In the genomic region with DNA sequence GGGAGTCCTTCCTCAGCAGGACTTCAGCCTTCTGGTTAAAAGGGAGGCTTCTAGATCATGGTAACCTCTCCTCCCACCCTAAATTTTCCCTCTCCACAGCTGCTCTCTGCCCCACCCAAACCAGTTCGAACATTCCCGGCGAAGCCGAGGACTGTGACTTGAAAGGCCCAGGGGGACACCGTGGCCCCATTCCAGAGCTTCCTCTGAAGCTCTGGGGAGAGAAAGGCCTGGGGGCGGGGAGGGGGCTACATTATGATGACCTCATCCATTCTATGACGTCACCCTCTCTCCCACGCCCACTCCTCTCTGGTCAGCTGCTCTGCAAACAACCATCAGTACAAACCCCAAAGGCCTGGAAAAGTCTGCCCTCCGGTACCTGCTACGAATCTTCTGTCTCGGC, we compare ENCODE assay signal across 8 mouse cellular contexts. TPM values are rescaled to one million over a fixed set of nuclear protein-coding genes. Genes with fewer than 3 reads are reported as not detected.
DNase-seq lines count a peak whose midpoint lies in the region; ATAC-seq and TF ChIP-seq lines count a peak whose summit lies in the region.
"Had no signal": no experiment of that assay in that cellular context is flagged by ENCODE, and none has a peak within 500 bp of the region (broad histone marks: within the 10 kb centered on the region; RNA-seq: fewer than 3 reads in every experiment).

Ccin (plus strand) TSS at position 303 of the 400 bp plus-strand sequence.

- TF ChIP-seq POLR2A in lung, adult 2 months (IDR thresholded peaks at IDR 0.05; ENCODE audit: borderline replicate concordance, extremely low read depth, low read depth, low read length) = no peak

- H3K4me3 ChIP-seq in lung, postnatal 0 days (ENCODE audit: low read depth, low read length) = no peak within 1 kb of the TSS
- H3K4me3 ChIP-seq in lung, adult 2 months (replicated peaks; ENCODE audit: extremely low read depth, low read depth, low read length) = no peak within 1 kb of the TSS
- peak within 1 kb of the TSS; percentile 32 for H3K4me3 ChIP-seq in forebrain, postnatal 0 days (ENCODE audit: low read depth, low read length)
- peak within 1 kb of the TSS; percentile 43 for H3K4me3 ChIP-seq in liver, embryonic 13.5 days (replicated peaks)

- ATAC-seq in lung, postnatal 0 days = no peak
- no peak for ATAC-seq in forebrain, postnatal 0 days
- no peak for ATAC-seq in liver, embryonic 13.5 days (ENCODE audit: low read depth)
- no peak for ATAC-seq in granulocyte monocyte progenitor cell, adult 5-6 weeks (replicated peaks; ENCODE audit: poor library complexity, severe bottlenecking)

- H3K27ac ChIP-seq in lung, postnatal 0 days (ENCODE audit: low read length) = no peak within 1 kb of the TSS
- 0 out of 2 replicates have a peak within 1 kb of the TSS, but pooled peaks have one; percentile 9 for H3K27ac ChIP-seq in forebrain, postnatal 0 days (ENCODE audit: low read depth, low read length)
- peak within 1 kb of the TSS; percentile 62 for H3K27ac ChIP-seq in liver, embryonic 13.5 days

- no peaks in the 10 kb centered on the region for H3K9me3 ChIP-seq in lung, postnatal 0 days (ENCODE audit: low read length)
- no peaks in the 10 kb centered on the region for H3K9me3 ChIP-seq in forebrain, postnatal 0 days (ENCODE audit: low read length)
- H3K9me3 ChIP-seq in liver, embryonic 13.5 days (replicated peaks) = no peaks in the 10 kb centered on the region

- no peaks in the 10 kb centered on the region for H3K4me1 ChIP-seq in lung, postnatal 0 days (ENCODE audit: insufficient read depth, low read depth, low read length)
- H3K4me1 ChIP-seq in lung, adult 2 months (ENCODE audit: control insufficient read depth, insufficient read depth, low read length) = peaks cover 12% of the 10 kb centered on the region
- peaks cover 8% of the 10 kb centered on the region; the same call in 1 of the 2 replicates for H3K4me1 ChIP-seq in forebrain, postnatal 0 days (ENCODE audit: insufficient read depth)
- H3K4me1 ChIP-seq in liver, embryonic 13.5 days (replicated peaks) = peaks cover 31% of the 10 kb centered on the region

- peak within 1 kb of the TSS; percentile 46 for H3K4me2 ChIP-seq in lung, postnatal 0 days (replicated peaks; ENCODE audit: low read depth, low read length)
- peak within 1 kb of the TSS; percentile 73 for H3K4me2 ChIP-seq in forebrain, postnatal 0 days (ENCODE audit: low read depth)
- H3K4me2 ChIP-seq in liver, embryonic 13.5 days = peak within 1 kb of the TSS; percentile 69

- no peak for DNase-seq in lung, postnatal 0 days (ENCODE audit: low spot score)
- no peak for DNase-seq in lung, adult 2 months
- DNase-seq in forebrain, postnatal 0 days = no peak
- no peak for DNase-seq in liver, embryonic 13.5 days
- DNase-seq in testis, postnatal 10 days (ENCODE audit: low spot score) = peak; percentile 56
- no peak for DNase-seq in gastrocnemius, postnatal 10 days

- no peak for TF ChIP-seq CTCF in lung, postnatal 0 days (IDR thresholded peaks at IDR 0.05)
- no peak for TF ChIP-seq CTCF in lung, adult 2 months (IDR thresholded peaks at IDR 0.05; ENCODE audit: insufficient read depth, low read length)
- TF ChIP-seq CTCF in forebrain, postnatal 0 days (IDR thresholded peaks at IDR 0.05; ENCODE audit: low read depth) = no peak

- no peak within 1 kb of the TSS; the same call in 1 of the 2 replicates for H3K9ac ChIP-seq in lung, postnatal 0 days (replicated peaks; ENCODE audit: low read depth)
- peak within 1 kb of the TSS; percentile 57 for H3K9ac ChIP-seq in forebrain, postnatal 0 days
- H3K9ac ChIP-seq in liver, embryonic 13.5 days = peak within 1 kb of the TSS; percentile 71

- no peaks in the 10 kb centered on the region for H3K27me3 ChIP-seq in lung, postnatal 0 days (replicated peaks; ENCODE audit: insufficient read depth, low read length)
- H3K27me3 ChIP-seq in forebrain, postnatal 0 days (ENCODE audit: insufficient read depth, low read length) = no peaks in the 10 kb centered on the region
- H3K27me3 ChIP-seq in liver, embryonic 13.5 days = no peaks in the 10 kb centered on the region

- 64% methylated on average over 11 of the region's 11 CpGs for WGBS in lung, postnatal 0 days
- WGBS in lung, adult 2 months = 72% methylated on average over 11 of the region's 11 CpGs
- 70% methylated on average over 11 of the region's 11 CpGs for WGBS in forebrain, postnatal 0 days
- WGBS in liver, embryonic 13.5 days (ENCODE audit: insufficient replicate concordance) = 79% methylated on average over 11 of the region's 11 CpGs

- no peak for TF ChIP-seq EP300 in lung, postnatal 0 days (IDR thresholded peaks at IDR 0.05)

- H3K36me3 ChIP-seq in lung, postnatal 0 days (ENCODE audit: insufficient read depth, low read length) = no peaks in the 10 kb centered on the region
- no peaks in the 10 kb centered on the region for H3K36me3 ChIP-seq in forebrain, postnatal 0 days (ENCODE audit: insufficient read depth)
- peaks cover 4% of the 10 kb centered on the region; the same call in 1 of the 2 replicates for H3K36me3 ChIP-seq in liver, embryonic 13.5 days

RNA-seq across cellular contexts. Expression of gene Ccin, which starts in this region (rescaled TPM):
- polyA plus RNA-seq in lung, postnatal 0 days (2015; fragmentation: Nextera tagmentation; extraction: Ambion mirVana) = not detected in 2 replicates
- 0.07 and 0.14 TPM in 2 replicates for polyA plus RNA-seq in lung, adult 2 months (2012; rRNA removed)
- 0.19 and 0.46 TPM in 2 replicates for total RNA-seq in forebrain, postnatal 0 days (2014; rRNA removed)
- 0.08 TPM in 1 of 2 replicates, not detected in the other for polyA plus RNA-seq in forebrain, postnatal 0 days (2015; fragmentation: Nextera tagmentation; extraction: Ambion mirVana)
- not detected in 2 replicates for polyA plus RNA-seq in liver, embryonic 13.5 days (2015; fragmentation: Nextera tagmentation; extraction: Ambion mirVana)
- not detected in 2 replicates for total RNA-seq in granulocyte monocyte progenitor cell, adult 5-6 weeks (2014; fragmentation: Nextera tagmentation)
- total RNA-seq in granulocyte monocyte progenitor cell, adult 5-6 weeks (2017) = 0.09 TPM in 1 of 2 replicates, not detected in the other
- total RNA-seq in gastrocnemius, postnatal 10 days (2021) = under 1 TPM in 1 of 2 experiments, not detected in 1; 0.14 TPM
- total RNA-seq: liver, adult 2 months had no signal
- polyA plus RNA-seq: liver, adult 2 months had no signal

Comparison
In these comparisons a context has a peak if more than half of its experiments do, and no peak if none do; other contexts are left out.
1. H3K4me3 ChIP-seq: peak in forebrain, postnatal 0 days (single experiment) and liver, embryonic 13.5 days (single experiment); none in lung, postnatal 0 days (single experiment) and lung, adult 2 months (single experiment).
2. Peak in every context shown above with its lines, with median percentiles within 50 percentile points of each other: H3K4me2 ChIP-seq.